Mouse (Mus musculus) large intestine, adult 2 months (tissue): Measurements from ENCODE around the gene Cldn34c3. TPM values are rescaled to one million over a fixed set of nuclear protein-coding genes. Genes with fewer than 3 reads are reported as not detected.
"Not testable (repeated sequence)": the region's sequence is repeated elsewhere in the genome, so short reads cannot be mapped to it uniquely, and the experiment has no call there.

Experiments
- DNase-seq: peaks from one replicate; pipeline ENCODE4 v3.0.0-alpha.2; 2012; ENCODE audit warnings: low read depth, low spot score
- polyA plus RNA-seq: library from polyadenylated mRNA; depleted of rRNA; stranded (reverse); fragments of >200 nt; gene quantifications from 2 replicates; pipeline ENCODE4 v1.2.3, GENCODE M21; 2012; rRNA removed

Cldn34c3 gene
- not detected in 2 replicates for polyA plus RNA-seq

- not testable (repeated sequence) for DNase-seq
Measured at GRCm38 (mm10) chrX:123793365-123793764, at the start of gene Cldn34c3. Gene Cldn34c3 (plus strand): TSS chrX:123793665.

Other genes starting within 250 kb of the Cldn34c3 start
- gene Cldn34c2, start 212.0 kb upstream of the Cldn34c3 start, polyA plus RNA-seq: not detected in 2 replicates
- gene Gm17467, start 88.9 kb upstream of the Cldn34c3 start, polyA plus RNA-seq: not detected in 2 replicates